Mouse (Mus musculus) adrenal gland, adult 8-10 months (tissue): ENCODE results near the gene Cptp. TPM values are rescaled to one million over a fixed set of nuclear protein-coding genes. Genes with fewer than 3 reads are reported as not detected.

Experiments
- DNase-seq: peaks from one replicate; pipeline ENCODE4 v3.0.0; 2022
- microRNA-seq, 2 experiments: library from miRNA; unstranded; fragments of <30 nt; microRNA quantifications; one replicate each; pipeline ENCODE4 v1.2.0; 2022
- total RNA-seq, 4 experiments: library from RNA; stranded (reverse); gene quantifications; 2 replicates each; pipeline ENCODE4 v1.2.4; 2022

Gene Cptp
- total RNA-seq, 4 experiments from 2014 or later = 16.4 to 29.0 (median 17.9) TPM

GRCm38 (mm10) chr4:155840076-155841002, 28.9 kb downstream of the Cptp start:
- DNase-seq = no peak

GRCm38 (mm10) chr4:155839483-155839910, 29.7 kb downstream of the Cptp start, which contains the start of gene Mxra8:
Gene Mxra8, plus strand, starts transcription at chr4:155839680.
- DNase-seq = peak; percentile 79

GRCm38 (mm10) chr4:155838187-155839153, 30.8 kb downstream of the Cptp start:
- DNase-seq = no peak

- DNase-seq = no peak
These were observed 31.7 kb downstream of the Cptp start for GRCm38 (mm10) chr4:155837404-155838010.

- peak; percentile 72 for DNase-seq
These were observed 35.4 kb downstream of the Cptp start for GRCm38 (mm10) chr4:155833836-155834235.

GRCm38 (mm10) chr4:155833234-155833633, 36.0 kb downstream of the Cptp start:
- DNase-seq = no peak

GRCm38 (mm10) chr4:155832321-155832720, 36.9 kb downstream of the Cptp start:
- DNase-seq = no peak

- no peak for DNase-seq
These were observed 37.4 kb downstream of the Cptp start for GRCm38 (mm10) chr4:155831831-155832230.

GRCm38 (mm10) chr4:155831205-155831766, 38.0 kb downstream of the Cptp start, which contains the start of gene Aurkaip1:
Gene Aurkaip1, plus strand, starts transcription at chr4:155831272.
- DNase-seq = peak; percentile 92

- no peak for DNase-seq
These were observed 38.6 kb downstream of the Cptp start for GRCm38 (mm10) chr4:155830596-155830995.

- DNase-seq = no peak
These were observed 39.4 kb downstream of the Cptp start for GRCm38 (mm10) chr4:155829866-155830265.

- DNase-seq = peak; percentile 42
These were observed 45.8 kb downstream of the Cptp start for GRCm38 (mm10) chr4:155823443-155823842.

- no peak for DNase-seq
These were observed 48.2 kb downstream of the Cptp start for GRCm38 (mm10) chr4:155821025-155821424.

- DNase-seq = no peak
These were observed 51.7 kb downstream of the Cptp start for GRCm38 (mm10) chr4:155817533-155817932.

Small RNA genes within 50 kb of the gene (microRNA-seq; reads per million reads assigned to microRNA genes)
- 0 reads per million in 2 experiments for gene Gm22991

Other genes with a start within 250 kb of the Cptp start
- 10 to 100 TPM; 43.1 to 56.6 (median 47.3) TPM for gene Cdk11b, start 244.6 kb downstream of the Cptp start, total RNA-seq
- not detected for gene Gm10563, start 224.0 kb downstream of the Cptp start, total RNA-seq
- gene Mmp23, start 216.1 kb downstream of the Cptp start, total RNA-seq = 1 to 10 TPM; 4.8 to 8.4 (median 6.7) TPM
- 10 to 100 TPM; 53.5 to 74.5 (median 61.5) TPM for gene Mib2, start 200.2 kb downstream of the Cptp start, total RNA-seq
- 10 to 100 TPM; 67.7 to 72.0 (median 69.9) TPM for gene Fndc10, start 175.1 kb downstream of the Cptp start, total RNA-seq
- gene Ssu72, start 164.6 kb downstream of the Cptp start, total RNA-seq = 100 to 1,000 TPM; 106 to 127 (median 114) TPM
- gene Tmem240, start 134.6 kb downstream of the Cptp start, total RNA-seq = 1 to 10 TPM in 3 of 4 experiments, under 1 TPM in 1; 0.90 to 1.2 (median 1.1) TPM
- 10 to 100 TPM; 69.5 to 90.1 (median 77.6) TPM for gene Atad3a, start 108.3 kb downstream of the Cptp start, total RNA-seq
- 1 to 10 TPM; 3.2 to 6.9 (median 4.7) TPM for gene Vwa1, start 94.7 kb downstream of the Cptp start, total RNA-seq
- 1 to 10 TPM in 1 of 4 experiments, under 1 TPM in 3; 0.17 to 1.0 (median 0.62) TPM for gene Tmem88b, start 83.6 kb downstream of the Cptp start, total RNA-seq
- not detected for gene Ankrd65, start 79.0 kb downstream of the Cptp start, total RNA-seq
- 100 to 1,000 TPM; 102 to 144 (median 126) TPM for gene Mrpl20, start 66.6 kb downstream of the Cptp start, total RNA-seq
- gene Ccnl2, start 57.0 kb downstream of the Cptp start, total RNA-seq = 100 to 1,000 TPM in 3 of 4 experiments, 10 to 100 TPM in 1; 88.5 to 164 (median 122) TPM
- 100 to 1,000 TPM; 134 to 175 (median 158) TPM for gene Aurkaip1, start 38.2 kb downstream of the Cptp start, total RNA-seq
- 10 to 100 TPM; 45.1 to 93.9 (median 66.8) TPM for gene Mxra8, start 29.8 kb downstream of the Cptp start, total RNA-seq
- 100 to 1,000 TPM in 1 of 4 experiments, 10 to 100 TPM in 3; 69.6 to 110 (median 73.1) TPM for gene Dvl1, start 22.0 kb downstream of the Cptp start, total RNA-seq
- 1 to 10 TPM in 1 of 4 experiments, under 1 TPM in 3; 0.46 to 1.2 (median 0.62) TPM for gene Tas1r3, start 6.1 kb downstream of the Cptp start, total RNA-seq
- 10 to 100 TPM; 32.3 to 34.6 (median 33.3) TPM for gene Ints11, start 106 bp upstream of the Cptp start, total RNA-seq
- 10 to 100 TPM; 23.2 to 51.5 (median 41.4) TPM for gene Pusl1, start 22.3 kb upstream of the Cptp start, total RNA-seq
- gene Acap3, start 22.4 kb upstream of the Cptp start, total RNA-seq = 10 to 100 TPM; 18.2 to 49.2 (median 30.9) TPM
- 10 to 100 TPM; 64.3 to 87.8 (median 77.0) TPM for gene Ube2j2, start 74.4 kb upstream of the Cptp start, total RNA-seq
- 10 to 100 TPM; 34.7 to 88.1 (median 58.1) TPM for gene C1qtnf12, start 92.9 kb upstream of the Cptp start, total RNA-seq
- gene B3galt6, start 123.2 kb upstream of the Cptp start, total RNA-seq = 1 to 10 TPM; 7.8 to 9.5 (median 8.9) TPM
- 100 to 1,000 TPM; 290 to 326 (median 308) TPM for gene Sdf4, start 123.4 kb upstream of the Cptp start, total RNA-seq
- 1 to 10 TPM; 1.0 to 3.0 (median 2.0) TPM for gene Tnfrsf4, start 144.4 kb upstream of the Cptp start, total RNA-seq
- gene Tnfrsf18, start 156.7 kb upstream of the Cptp start, total RNA-seq = 1 to 10 TPM in 1 of 4 experiments, under 1 TPM in 1, not detected in 2; 0.42 to 1.2 TPM
- gene Ttll10, start 190.0 kb upstream of the Cptp start, total RNA-seq = 1 to 10 TPM in 1 of 4 experiments, under 1 TPM in 2, not detected in 1; 0.38 to 1.2 (median 0.86) TPM
- 10 to 100 TPM; 10.7 to 22.9 (median 14.1) TPM for gene 9430015G10Rik, start 240.5 kb upstream of the Cptp start, total RNA-seq